Mouse (Mus musculus): ENCODE measurements around the gene Got2.

DNA sequence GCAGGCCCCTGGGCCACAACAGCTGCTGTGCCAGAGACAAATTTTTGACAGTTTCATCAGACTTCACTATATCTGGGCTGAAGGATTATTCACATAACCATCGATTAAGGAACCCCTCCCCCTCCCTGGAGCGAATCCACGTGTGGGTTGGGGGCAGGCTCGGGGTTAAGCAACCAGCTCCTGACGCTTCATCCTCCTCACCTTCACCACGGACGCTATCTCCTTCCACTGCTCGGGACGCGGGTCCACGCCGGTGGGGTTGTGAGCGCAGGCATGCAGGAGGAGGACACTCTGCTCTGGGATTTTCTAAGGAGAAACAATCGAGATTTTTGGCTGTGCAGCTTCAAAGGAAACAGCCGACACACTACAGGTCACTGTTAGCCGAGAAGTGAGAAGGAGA, 16.7 kb downstream of the Got2 start:
- TF ChIP-seq CTCF (IDR thresholded peaks at IDR 0.05; ENCODE audit: borderline replicate concordance, insufficient read depth, low read depth, low read length) (no peak), POLR2A (IDR thresholded peaks at IDR 0.05; ENCODE audit: borderline replicate concordance, insufficient read depth, low read length) (no peak)
